Mouse (Mus musculus) 3134 (cell line): ENCODE data around the gene Plxnd1.

Experiments used
- DNase-seq: peaks from one replicate; pipeline ENCODE4 v3.0.0-alpha.2; 2011; ENCODE audit warnings: low spot score; ENCODE audit not compliant: insufficient read length; ENCODE audit errors: extremely low read depth

Gene Plxnd1

DNA sequence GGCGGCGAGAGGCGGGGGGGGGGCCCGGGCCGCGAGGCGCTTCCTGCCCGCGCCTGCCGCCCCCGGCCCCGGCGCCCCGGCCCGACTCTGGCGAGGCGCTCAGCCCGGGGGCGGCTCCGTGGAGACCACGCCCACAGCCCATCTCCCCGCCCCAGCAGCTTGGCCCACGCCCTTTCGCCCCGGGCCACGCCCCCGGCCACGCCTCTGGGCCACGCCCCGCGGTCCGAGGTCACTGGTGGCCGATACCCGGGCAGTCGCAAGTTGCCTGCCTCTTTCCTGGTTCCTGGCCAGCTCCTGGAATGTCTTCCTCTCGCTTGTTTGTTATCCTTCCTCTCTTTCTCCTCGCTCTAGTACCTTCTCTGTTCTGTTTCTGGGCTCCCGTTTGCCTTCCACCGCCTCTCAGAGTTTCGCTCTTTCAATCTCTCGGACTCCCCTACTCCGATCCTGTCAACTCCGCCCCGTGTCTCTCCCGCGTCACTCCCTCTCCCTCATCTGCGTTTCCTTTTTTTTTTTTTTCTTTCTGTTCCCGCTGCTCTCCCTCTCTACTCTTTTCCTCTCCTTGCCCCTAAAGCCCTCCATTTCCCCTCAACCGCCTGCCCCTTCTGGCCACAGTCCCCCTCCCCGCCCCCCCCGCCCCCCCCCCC is at the start of gene Plxnd1:
Gene Plxnd1 (minus strand): TSS at position 129 of the 644 bp plus-strand sequence.
- peak; percentile 91 for DNase-seq

DNA sequence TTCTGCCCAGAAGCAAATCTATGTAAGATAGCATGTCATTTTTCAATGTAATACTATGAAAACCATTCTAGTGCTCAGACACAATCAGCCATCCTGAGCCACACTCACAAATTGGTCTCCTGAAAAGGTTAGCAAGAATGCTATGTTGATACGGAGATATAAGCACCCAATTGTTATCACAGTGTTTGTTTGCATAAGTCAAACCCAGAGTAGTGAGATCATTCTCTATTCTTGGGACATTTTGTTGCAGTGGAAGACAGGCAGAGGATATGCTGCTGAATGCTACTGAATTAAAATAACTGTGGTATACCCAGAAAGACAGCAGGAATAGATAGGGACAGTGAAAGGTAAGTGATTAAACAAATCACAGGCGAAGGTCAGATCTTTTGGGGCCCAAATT is 49.2 kb upstream of the Plxnd1 start:
- DNase-seq, result no peak

DNA sequence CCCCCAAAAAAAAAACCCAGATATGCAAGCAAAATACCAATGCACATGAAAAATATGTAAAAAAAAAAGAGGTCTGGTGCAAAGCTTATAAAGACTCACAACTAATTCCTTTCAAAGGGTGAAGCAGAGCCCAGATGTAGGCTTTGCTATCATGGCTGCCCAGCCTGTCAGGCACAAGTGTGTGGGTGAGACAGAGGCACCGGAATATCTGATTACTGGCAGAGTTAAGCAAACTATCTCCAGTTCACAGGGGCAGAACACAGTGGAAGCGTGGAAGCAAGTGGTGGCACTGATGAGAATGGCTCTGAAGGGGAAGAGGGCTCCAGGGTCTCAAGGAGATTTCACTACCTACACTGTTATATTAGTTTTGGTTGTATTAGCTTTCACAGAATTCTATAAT is 43.4 kb upstream of the Plxnd1 start:
- no peak for DNase-seq

DNA sequence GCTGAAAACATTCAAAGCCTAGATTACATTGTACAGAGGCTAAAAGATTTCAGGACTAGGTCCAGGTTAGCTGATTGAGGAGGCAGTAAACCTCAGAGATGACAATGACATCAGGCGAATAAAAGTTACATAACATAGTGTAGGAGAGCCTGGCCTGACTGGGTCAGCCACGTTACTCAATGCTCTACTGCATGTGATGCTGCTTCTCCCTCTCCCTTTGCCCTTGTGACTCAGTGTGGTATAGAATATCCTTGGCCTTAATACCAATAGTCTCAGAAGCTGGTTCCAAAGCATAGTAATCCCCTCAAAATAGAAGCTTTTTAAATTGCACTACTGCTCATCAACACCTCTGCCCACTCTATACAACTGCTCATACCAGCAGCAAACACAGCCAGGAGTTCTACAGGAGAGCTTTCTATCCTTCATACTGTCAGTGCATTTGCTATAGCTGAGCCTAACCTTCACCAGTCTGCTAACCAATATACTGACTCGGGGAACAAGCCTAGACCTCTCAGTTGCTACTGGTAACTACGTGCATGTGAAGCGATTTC is 42.6 kb upstream of the Plxnd1 start:
- no peak for DNase-seq

DNA sequence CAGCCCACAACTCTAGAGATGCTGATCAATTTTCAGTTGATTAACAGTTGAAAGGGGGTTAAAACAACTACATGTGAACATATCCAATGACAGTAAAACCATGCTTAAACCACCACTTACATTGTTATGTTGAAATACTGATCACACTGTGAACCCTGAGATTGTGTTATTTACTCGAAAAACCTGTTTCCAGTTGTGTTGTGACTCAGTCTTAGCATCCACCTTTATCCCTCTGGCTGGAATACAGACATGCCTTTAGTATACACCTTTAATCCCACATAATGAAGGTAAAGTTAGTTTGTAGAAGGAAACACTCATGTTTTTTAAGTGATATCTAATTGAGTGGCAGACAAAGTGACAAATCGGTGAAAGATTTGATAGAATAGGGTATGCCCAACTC is 41.8 kb upstream of the Plxnd1 start:
- DNase-seq, result no peak

DNA sequence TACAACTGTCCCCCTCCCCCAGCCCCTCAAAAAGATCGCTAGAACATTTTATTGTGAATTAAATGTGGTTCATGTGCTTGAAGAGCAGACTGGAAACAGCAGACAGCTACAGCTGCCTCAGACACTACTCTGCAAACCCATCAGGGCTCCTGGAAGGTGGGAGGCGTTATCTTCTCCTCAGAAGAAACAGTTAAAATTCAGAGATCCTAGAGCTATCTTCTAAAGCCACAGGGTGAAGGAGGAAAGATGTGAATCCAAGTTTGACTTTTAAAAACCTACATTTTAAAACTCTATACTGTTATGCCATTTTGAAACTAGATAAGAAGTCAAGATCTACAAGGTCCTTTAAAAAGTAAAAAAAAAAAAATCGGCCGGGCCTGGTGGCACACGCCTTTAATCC is 36.2 kb upstream of the Plxnd1 start:
- no peak for DNase-seq

DNA sequence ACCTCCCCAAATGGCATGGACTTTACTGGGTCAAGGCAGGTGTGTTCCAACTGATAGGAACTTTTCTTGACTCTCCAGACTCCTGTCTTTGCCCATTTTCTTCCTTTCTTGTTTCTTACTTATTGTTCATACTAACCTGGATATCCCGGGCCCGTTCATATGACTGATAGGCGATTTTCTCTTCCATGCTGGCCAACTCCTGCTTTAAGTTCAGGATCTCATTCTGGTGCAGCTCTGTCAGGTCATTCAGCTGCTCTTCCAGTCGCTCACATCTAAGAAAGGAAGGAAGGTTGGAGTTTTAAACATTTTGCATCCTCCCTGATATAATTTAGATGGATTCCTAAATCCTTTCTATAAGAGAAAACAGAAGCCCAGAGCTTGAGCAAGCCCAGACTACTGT is 29.9 kb upstream of the Plxnd1 start:
- DNase-seq, result no peak

DNA sequence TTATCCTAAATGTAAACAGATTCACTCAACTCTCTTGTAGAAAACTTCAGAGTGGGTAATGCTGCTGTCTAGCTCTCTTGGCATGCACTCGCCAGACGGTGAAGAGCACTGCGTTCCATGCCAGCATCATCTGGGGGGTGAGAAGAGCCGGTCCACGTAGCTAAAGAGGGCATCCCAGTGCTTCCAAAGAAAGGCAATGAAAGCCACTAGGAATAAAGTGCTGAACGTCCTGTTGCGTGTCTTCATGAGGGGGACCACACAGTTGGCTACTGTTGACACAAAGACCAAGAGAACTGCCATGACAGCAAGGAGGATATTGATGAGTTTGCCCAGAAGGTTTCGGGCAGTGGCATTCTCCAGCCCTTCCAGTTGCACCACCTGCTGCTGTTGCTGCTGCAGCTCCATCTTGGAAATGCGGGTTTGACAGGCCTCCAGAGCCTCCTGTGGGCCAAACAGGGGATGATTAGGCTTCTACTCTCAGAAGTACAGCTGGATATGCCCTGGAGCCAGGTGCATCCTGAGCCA is 27.2 kb upstream of the Plxnd1 start:
- no peak for DNase-seq

DNA sequence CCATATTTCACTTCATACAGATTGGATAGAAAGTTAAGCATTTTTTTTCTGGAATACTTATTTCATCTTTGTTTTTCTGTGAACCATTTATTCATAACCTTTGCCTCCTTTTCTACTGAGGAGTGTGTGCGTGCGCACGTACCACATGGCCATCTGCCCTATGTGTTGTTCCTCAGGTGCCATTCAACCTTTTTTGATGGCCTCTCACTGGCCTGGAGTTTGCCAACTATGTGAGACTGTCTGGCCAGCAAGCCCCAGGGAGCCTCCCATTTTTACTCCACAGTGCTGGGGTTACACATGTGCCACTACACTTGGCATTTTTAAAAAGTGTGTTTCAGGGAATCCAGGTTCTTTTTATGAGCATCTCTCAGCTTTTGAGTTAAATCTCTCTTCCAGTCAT is 21.1 kb upstream of the Plxnd1 start:
- no peak for DNase-seq

DNA sequence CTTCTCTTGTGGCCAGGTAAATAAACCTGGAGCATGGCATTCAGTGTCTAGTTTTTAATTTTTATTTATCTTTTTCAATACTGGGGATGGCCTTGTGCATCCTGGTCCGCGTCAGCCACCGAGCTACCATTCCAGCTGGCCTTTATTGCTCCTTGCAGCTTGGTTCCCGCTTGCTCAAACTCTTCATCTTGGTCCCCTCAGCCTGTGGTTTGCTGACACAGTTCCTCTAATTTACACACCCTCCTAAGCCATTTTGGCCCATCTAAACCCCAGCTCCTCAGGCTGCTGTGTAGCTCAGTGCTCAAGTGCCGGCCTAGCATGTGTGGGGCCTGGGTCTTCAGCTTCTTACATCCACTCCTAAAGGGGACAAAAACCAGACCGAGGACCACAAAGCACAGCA is 19.3 kb upstream of the Plxnd1 start:
- DNase-seq, result no peak

DNA sequence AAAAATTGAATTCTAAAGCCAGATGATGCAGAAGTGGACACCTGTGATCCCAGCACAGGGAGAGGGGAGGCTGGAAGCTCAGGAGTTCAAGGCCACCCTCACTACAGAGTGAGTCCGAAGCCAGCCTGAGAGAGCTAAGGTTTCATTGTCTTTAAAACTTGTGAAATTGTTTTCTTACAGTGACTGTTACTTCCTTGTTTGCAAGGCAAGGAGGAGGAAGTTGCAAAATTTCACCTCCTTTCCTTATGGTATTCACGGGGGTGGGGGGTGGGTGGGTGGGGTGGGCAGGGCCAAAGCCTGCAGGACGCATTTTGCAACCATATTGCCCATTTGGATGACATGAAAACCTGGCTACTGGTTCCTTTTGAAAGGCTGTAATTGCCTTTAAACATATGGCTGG is 18.9 kb upstream of the Plxnd1 start:
- no peak for DNase-seq

DNA sequence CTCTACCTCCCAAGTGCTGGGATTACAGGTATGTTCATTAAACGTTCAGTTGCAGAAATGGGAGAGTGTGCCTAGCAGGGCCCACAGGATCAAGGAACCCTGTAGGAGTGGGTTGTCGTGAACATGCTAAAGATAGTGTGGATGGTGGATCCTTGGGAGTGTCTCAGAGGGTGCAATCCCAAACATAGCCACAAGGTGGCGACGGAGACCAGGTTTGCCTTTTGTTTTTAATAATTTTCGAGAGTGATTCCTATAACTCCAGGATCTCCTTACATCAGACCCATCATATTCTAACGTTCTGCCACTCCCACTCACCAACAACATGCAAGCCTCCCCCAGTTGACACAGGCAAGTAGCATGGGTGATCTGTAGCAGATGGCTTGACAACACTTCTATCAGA is 15.7 kb upstream of the Plxnd1 start:
- peak; percentile 54 for DNase-seq

DNA sequence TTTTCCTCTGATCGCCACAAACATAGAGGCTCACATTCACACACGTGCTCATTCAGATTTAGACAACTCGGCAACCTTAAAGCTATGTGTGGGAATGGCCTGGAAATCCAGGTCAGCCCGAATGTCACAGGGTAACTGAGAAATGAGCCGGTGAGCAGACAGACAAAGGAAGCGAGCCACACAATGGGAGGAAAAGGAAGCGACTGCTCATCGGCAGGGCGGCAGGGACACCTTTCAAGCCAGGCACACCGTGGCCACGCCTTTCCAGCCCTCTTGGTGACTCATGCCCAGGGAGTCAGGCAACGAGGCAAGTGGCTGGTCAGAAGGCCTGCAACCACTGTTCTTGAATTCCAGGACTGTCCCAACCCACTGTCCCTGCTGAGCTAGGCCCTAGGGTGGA is 14.6 kb upstream of the Plxnd1 start:
- DNase-seq, result peak; percentile 81

DNA sequence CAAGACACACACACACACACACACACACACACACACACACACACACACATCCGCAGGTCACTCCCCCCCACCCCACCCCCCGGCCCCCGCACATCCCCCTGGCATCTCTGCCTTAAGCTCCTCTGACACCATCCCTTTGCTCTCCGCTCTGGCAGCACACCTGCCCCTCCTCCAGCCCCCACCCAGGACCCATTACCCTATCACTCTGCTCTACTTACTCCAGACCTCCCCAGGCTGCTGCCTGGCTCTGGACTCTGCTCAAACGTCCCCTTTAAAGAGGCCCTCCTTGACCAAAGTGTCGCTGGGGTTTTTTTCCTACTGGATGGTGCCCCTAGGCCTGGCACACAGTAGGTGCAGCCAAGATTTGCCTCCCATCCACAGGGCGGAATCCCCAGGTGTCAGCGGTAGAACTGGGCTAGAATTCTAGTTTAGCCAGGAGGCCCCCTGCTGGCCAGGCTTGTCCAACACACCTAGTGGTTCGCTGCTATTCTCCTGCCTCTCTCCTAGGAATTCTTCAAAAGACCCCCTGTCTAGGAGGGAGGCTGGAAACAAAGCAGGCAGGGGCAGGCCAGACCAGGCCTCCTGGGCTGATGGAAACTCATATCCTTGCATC is 12.9 kb upstream of the Plxnd1 start:
- DNase-seq, result peak; percentile 58

DNA sequence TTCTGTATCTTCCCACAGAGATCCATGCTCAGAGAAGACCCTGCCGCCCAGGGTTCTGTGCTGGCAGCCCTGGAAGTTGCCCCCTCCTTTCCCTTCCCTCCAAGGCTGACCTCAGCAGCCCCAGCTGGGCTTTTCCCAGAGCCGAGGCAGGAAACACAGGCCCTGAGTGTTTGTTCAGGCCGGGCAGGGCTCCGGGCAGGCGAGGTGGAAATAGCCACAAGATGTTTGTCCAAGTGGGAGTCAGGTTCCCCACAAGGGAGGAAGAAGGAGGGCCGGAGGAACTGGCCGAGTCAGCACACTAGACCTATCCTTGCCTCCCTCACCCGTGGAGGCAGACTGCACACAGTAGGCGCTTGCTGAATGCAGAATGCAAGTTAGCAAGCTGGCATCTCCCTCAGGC is 11.9 kb upstream of the Plxnd1 start:
- peak; percentile 65 for DNase-seq

DNA sequence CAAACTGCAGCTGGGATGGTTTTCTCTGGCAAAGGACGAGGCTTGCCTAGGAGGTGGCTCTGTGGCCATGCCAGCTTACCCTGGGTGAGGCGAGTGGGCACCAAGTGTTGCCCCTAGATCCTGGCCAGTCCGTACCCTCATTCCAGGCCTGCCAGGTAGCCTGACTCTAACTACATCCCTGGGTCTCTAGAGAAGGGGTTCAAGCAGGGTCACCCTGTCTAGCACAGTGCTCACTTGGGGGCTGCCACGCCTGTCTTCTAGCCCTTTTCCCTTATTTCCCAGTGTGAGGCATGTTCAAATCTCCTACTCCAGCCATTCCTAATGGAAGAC is 11.1 kb upstream of the Plxnd1 start:
- DNase-seq, result no peak

DNA sequence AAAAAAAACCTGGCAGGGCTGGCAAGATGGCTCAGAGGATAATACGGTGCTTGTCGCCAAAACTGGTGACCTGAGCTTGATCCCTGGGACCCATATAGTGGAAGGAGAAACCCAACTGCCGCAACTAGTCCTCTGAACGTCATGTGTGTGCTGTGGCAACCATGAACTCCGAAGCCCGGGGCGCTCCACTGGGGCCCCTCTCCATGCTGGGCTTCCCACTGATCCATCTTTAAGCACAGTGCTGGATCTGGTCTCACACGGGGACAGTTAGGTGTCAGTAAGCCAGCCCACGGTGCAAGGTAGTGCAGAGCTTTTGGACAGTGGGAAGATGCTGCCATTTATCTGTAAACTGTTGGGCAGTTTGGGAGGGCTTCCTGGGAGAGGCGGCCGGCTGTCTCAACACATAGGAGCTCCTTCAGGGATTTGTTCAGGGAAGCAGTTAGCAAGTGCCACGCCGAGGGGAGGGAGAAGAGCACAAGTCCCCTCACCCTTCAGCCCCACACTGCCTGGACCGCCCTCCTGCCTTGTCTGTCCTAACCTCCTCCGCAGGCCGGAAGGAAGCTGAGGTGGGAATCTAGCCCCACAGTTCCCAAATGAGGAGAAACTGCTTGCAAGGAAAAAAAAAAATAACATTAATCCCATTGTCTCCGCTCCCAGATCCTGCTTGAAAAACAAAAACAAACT is 10.6 kb upstream of the Plxnd1 start:
- no peak for DNase-seq

DNA sequence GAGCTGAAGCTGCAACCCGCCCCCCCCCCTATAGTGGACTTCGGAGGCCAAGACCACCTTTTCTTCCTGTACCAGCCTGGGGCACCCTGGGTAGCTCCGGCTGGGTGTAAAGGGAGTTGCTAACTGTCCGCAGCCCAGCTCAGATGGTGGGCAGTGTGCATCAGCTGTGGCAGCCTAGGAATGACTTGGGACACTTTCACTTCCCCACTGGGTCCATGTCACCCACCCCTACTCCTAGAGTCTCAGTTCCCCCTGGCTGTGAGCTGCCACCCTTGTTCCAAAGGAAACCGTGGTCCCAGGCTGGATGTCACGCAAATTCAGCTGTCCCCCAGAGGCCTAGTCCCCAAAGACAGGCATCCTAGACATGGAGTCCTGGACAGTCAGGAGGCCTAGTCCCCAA is 9.9 kb upstream of the Plxnd1 start:
- no peak for DNase-seq

DNA sequence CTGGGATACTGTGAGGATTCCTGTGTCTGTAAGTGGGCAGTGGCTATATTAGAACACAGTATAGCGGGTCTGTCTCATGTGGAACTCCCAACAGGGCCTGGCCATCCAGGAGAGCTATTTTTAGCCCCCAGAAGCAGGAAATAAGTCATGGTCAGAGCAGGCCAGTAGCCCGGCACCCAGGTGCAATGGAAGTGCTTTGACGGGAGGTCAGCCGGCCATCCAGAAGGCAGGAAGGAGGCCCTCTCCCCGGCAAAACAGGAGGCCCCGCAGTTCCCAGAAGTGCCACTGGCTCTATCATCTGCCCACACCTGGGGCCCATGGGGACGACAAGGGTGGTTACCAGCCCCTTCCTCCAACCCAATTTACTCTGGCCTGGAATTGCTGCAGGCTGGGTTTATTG is 9.3 kb upstream of the Plxnd1 start:
- DNase-seq, result no peak

DNA sequence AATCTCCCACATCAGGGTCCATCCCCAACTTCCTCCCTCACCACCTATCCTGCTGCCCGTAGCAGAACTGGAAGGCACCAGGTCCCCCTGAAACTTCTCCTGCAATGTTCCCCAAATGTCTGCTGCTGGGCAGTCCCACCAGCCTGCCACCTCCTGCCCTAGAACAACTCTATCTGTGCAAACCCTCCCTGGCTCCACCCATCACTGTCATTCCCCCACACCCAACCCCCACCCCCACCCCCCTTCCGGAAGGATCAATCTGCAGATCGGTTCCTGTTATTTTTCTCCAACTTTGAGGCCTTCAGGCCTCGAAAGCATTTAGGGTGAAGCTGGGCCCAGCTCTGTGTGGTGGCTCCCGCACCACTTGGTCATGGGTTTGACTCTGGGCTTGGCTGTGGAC is 8.7 kb upstream of the Plxnd1 start:
- no peak for DNase-seq

DNA sequence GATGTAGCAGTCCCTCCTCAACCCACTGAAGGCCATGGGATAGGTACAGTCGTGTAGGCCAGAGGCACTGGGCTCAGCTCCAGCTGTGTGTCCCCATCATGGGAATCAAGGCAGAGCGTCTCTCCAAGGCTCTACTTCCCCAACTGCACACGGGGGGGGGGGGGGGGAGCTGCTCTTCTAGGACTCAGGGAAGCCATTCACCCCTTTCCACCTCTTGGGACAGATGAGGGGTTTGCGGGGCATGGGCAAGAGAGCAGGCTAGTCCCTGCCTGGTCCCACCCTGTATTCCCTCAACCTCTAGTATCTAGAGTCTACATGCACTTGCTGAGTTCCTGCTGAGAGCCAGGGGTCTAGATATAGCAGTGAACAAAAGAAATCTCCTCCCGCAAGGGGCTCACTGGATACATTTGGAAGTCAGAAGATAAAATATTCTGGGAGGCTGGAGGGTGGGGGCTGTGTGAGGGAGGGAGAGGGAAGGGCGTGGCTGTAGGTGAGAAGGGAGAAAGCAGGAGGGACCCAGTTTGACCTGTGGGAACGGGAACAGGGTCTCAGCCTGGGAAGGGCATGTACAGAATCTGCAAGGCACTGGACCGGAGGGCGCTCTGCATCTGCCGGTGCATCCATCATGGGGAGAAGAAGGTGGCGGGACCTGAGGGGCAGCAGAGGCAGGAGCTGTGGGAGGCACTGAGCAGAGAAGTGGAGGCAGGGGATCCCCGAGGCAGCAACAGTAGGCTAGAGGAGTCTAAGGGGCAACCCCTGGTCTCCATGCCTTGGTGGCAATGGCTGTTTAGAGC is 7.7 kb upstream of the Plxnd1 start:
- DNase-seq, result no peak
